Mouse (Mus musculus) left cerebral cortex, adult 18-20 months (tissue): Measurements from ENCODE around the gene Emx1. TPM values are rescaled to one million over a fixed set of nuclear protein-coding genes. Genes with fewer than 3 reads are reported as not detected.
"Not testable (repeated sequence)": the region's sequence is repeated elsewhere in the genome, so short reads cannot be mapped to it uniquely, and the experiment has no call there.

ENCODE experiments used
- DNase-seq, 2 experiments: peaks; one replicate each; pipeline ENCODE4 v3.0.0; 2021 to 2022; ENCODE audit warnings: low spot score in 2 of 2, mixed read lengths in 1 of 2
- long read RNA-seq, 2 experiments: library from polyadenylated mRNA; stranded (forward); transcript quantifications; one replicate each; pipeline ENCODE4 v2.0.0; 2021
- total RNA-seq, 2 experiments: library from RNA; stranded (reverse); gene quantifications; 2 replicates each; pipeline ENCODE4 v1.2.3; 2021

Gene Emx1
- 10 to 100 TPM; 32.5 to 42.6 TPM for total RNA-seq
- long read RNA-seq, experiment 1, transcript Emx1-201 (3 exons, 1,561 nt), result major isoform, 29 of 30 reads
- long read RNA-seq, experiment 1, partial matches to known transcripts, result 0 of 30 reads
- long read RNA-seq, experiment 1, other reads (novel, unspliced or antisense), result 1 of 30 reads
- long read RNA-seq, experiment 2, transcript Emx1-201 (3 exons, 1,561 nt), result major isoform, 15 of 18 reads
- long read RNA-seq, experiment 2, partial matches to known transcripts, result 0 of 18 reads
- long read RNA-seq, experiment 2, other reads (novel, unspliced or antisense), result 3 of 18 reads

DNA sequence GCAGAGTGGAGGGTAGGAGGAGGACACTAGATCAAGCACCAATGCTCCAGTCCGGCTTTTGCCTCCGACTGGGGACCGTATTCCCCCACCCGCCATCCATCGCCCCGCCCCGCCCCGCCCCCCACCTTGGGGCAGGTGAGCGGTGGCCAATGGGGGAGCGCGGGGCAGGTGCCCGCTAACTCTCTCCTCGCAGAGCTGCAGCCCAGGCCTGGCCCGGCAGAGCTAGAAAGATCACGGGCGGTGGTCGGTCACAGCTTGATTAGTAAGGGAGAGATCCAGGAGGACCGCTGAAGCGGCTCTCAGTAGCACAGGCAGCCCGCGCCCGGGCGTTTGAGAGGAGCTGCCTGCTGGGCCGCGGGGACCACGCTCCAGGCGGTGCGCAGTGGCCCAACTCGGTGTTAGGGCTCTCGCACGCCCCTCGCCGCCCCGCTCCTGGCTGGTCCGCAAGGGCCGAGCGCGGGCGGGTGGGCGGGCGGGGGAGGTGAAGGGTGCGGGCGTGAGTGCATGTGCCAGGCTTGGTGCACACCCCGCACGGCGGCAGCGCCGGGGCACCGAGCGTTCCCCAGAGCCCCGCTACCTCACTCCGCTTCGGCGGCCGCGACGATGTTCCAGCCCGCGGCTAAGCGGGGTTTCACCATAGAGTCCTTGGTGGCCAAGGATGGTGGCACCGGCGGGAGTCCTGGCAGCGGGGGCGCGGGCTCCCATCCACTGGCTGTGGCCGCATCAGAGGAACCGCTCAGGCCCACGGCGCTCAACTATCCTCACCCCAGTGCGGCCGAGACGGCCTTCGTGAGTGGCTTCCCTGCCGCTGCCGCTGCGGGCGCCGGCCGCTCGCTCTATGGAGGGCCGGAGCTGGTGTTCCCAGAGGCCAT is at the start of gene Emx1:
Gene Emx1, plus strand, starts transcription at position 99 of the 872 bp plus-strand sequence.
- DNase-seq, result peak; percentile 75 to 79

DNA sequence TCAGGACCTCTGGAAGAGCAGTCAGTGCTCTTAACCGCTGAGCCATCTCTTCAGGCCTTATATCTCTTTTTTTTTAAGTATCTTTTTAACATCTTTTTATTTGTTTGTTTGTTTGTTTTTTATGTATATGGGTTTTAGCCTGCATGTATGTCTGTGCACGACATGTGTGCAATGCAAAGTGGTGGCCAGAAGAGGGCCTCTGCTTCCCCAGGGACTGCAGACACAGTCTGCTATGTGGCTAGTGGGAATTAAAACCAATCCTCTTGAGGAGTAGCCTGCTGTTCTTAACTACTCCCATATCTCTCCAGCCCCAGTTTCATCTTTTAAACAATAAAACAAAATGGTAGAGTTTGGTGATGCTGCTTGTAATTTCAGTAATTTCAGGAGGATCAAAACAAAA is 47.7 kb upstream of the Emx1 start:
- DNase-seq, result no peak

DNA sequence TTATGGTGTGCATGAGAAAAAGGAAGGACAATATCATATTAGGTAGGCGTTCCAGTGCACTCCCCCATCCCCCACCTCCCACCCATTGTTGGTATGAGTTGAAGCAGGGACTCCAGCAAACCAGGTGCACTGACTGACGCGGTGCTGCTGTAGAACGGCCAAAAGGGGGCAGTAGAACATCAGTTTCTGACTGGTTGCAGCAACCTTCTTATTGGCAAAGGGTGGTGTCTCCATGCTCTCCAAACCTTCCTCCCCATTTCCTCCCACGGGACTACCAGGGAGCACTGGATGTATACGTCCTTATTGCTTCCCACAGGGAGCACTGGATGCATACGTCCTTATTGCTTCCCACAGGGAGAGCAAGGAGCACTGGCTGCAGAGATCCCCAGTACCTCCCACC is 46.2 kb upstream of the Emx1 start:
- DNase-seq, result peak; percentile 51 to 60

DNA sequence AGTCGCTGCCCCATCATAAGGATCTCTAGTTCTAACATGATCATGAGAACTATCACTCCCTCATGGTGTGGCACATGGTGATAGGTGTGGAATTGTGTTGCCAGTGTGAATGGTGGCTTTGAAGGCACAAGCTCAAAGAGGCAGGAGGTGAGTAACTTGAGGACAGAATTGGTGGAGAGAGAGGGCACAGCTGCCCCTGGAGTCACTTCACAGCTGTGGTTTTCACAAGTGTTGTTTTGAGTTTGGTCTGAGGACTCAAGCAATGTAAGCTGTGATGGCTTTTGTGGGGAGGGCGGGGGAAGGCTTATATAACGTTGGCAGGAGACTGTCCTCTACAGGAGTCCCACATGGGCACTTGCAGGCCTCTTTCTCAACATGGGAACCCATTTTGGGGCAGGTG is 42.8 kb upstream of the Emx1 start:
- DNase-seq, result no peak

DNA sequence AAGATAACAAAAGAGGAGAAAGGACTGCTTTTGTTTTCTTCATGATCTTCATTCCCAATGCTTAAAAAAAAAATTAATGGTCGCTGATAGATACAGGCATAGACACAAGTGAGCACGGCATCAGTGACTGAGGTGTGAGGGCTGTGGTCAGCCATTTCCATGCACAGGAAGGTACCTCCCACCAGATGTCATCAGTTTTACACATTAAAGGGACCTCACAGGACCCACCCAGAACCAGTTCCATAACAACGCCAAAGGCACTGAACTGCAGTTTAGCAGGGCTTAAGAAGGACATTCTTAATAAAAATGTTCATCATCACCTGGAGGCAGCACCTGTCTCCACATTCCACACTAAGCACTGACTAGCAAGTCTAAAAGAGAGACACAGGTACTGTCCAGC is 39.6 kb upstream of the Emx1 start:
- no peak for DNase-seq

DNA sequence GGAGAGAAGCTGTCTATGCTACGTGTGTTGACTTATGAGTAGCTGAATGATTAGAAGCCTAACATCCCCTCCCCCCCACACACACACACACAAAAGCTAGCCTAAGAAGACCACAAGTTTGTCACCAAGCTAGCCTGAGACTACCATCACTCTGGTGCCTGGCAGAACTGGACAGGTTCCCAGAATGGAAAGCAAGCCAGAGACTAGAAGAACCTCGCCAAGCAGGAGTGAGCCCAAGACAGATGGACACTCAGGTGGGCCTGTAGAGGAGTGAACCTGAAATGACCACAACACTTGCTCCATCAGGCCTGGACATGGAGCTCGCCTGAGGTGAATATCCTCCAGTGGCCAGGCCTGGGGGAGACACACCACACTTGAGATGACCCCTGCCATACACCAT is 36.9 kb upstream of the Emx1 start:
- no peak for DNase-seq

DNA sequence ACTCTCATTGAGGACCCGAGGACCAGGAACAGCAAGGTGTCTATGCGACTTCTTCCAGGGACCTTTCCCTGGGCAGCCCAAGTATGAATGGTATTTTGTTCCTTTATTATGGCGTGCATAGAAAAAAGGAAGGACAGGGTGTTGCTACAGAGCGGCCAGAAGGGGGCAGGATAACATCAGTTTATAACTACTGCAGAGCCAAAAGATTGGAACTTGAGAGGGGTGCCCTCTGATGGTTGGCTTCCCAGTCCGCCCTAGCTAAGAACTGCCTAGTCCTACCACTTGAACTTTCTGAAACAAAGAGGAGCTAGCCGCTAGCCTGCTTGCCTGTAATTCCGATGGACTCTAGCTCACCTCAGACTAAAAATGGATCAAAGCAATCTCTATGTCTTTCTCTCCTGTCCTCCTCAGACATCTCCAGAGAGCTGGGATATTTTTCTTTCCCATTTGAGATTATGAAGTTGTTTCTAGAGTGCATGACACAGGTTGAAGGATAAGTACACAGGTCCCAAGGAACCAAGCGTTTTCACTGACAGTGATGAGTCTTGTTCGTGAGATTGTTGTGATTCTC is 33.2 kb upstream of the Emx1 start:
- peak; percentile 76 to 82 for DNase-seq

DNA sequence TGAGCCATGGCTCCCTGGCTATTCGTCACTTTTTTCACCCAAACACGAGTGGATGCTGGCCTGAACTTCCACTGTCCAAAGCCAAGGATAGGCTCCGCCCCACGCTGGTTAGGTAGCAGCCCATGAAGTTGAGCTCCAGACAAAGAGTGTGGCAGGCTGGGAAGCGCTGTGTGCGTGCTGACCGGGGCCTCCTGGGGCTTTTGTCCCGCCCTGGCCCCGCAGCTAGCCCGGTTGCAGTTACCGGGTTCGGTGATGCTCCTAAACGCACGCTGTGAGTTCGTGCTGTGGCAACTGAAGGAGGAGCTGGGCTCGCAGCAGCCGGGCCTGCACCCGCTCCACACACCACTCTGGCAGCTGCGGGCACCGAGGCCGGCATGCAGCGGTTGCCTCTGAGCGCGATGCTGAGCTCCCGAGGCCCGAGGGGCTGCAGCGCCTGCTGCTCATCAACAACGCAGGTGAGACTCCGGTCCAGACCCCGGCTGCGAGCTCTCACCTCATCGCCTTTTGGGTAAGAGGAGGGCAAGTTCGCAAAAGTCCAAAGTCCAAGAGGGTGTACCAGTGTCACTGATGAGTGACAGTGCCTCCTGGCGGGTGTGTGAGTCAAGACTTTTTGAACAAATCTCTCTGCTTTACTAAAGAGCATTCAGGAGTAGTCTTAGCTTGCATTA is 32.2 kb upstream of the Emx1 start:
- DNase-seq, result peak in 1 of 2 experiments; percentile 15

DNA sequence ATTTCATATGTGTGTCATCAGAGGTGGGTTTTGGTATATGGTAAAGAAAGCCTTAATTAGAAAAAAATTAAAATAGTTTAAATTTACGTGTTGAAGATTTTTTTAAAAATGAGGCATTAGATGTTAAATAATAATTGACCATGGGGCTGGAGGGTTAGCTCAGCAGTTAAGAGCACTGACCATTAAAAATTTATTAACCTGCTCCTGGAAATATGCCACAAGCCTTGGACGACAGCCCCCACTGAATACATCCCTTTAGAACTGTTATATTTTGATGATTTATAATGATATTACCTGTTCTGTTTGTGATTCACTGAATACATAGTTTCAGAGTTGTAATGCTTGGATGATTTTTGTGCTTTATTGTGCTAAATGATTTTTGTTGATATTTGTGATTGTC is 30.7 kb upstream of the Emx1 start:
- not testable (repeated sequence) for DNase-seq

DNA sequence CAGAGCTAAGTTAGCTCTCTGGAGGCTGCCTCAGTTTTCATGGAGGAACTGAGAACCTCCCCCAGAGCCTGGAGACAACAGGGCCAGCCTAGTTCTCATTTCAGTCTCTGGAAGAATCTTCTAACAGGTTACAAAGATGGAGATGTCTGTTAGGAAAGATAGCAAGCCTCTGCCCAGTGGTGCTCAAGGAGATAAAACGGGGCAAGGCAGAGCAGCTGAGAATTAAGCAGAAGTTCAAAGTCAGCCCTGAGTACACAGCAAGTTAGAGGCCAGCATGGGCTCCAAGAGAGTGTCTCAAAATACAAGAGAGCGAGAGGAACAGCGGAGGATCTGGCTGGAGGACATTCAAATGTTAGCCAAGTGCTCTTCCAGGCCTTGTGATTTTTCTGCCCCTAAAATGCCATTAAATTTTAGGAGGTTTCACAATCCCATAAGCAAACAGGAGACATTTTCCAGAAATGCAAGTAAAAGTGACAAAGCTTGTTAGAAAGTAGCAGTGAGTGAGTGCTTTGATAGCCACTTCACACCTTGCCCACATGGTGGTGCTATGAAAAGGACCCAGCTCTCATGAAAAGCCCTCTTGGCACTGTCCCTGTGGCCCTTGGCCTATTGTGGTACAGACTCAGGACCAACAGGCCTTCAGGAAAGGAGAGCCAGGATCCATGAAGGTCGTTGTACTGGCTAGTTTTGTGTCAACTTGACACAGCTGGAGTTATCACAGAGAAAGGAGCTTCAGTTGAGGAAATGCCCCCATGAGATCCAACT is 29.0 kb upstream of the Emx1 start:
- DNase-seq, result not testable (repeated sequence)

DNA sequence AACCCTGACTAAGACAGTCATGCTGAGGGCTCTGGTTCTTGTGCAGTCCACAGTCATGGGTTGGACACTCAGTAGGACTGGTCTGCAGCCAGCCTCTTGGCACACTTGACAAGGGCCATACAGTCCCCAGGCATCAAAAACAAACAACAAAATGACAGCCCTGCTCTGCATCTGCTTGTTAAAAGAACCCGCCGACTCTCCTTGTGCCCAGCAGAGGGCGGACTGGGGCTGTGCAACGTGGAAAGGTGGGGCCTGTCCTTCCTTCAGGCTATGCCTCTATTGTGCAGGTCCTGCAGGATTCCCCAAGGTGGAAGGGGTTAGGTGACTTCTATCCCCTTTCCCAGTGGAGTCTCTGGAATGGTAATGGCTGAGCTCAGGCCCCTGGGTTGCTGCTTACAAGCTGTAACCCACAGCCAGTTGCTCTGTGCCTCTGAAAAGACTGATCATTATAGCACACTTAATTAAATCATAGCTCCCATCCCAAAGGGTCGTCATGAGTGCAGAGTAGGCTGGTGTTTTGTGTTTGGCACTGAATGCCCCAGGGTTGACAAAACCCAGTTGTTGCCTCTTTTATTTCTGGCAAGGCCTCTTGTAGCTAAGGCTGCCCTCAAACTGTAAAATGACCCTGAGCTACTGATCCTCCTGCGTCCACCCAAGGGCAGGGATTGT is 28.0 kb upstream of the Emx1 start:
- DNase-seq, result peak; percentile 62 to 71

DNA sequence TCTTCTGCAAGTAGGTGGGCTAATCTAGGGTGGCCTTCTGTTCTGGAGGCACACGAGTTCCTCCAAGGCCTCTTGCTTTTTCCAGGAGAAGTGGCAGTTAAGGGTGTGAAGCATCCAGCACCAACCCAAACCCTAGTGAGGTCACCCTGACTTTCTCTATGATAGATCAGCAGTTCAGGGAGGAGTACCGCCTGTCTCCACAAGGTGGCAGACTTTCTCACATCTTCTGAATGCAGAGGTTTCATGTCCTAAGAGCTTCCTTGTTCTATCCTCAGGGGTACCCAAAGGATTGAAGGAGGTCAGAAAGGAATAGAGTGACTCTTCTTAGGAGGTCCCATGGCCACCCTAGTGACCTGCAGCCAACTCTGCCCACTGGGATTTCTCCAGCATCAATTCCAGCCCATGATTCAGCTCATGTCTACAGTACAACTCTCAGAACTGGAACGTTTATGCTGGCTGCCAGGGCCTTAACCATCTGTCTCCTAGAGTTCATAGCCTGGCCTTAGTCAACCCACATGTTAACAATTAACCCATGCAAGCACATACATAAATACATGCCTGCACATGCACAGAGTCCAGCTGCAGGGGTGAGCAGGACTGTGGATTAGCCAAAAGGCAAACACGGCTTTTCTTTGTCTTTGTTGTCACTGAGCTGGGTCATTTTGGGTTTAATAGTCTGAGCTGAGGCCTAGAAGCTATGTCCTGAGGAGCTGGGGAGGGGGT is 26.9 kb upstream of the Emx1 start:
- peak; percentile 66 to 82 for DNase-seq

DNA sequence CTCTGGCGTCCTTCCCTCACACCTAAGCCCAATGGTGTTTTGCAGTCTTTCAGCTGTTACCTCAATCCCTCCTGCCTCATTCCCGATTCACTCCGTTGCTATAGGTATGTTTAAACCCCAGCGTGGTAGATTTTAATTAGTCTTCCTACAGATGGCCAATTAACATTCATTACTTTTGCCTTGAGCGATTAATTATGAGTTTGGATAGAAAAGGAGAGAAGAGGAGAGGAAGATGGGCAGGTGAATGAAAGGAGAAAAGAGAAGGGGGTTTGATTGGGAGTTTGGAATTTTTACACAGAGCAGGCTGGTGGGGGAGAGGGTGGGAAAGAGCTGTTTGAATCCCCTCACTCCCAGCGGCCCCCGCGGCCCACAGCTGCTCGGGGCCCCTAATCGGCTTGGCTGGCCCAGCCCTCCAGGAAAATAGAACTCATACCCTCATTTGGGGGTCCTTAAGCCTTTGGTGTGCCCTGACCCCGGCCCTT is 21.8 kb upstream of the Emx1 start:
- DNase-seq, result no peak

DNA sequence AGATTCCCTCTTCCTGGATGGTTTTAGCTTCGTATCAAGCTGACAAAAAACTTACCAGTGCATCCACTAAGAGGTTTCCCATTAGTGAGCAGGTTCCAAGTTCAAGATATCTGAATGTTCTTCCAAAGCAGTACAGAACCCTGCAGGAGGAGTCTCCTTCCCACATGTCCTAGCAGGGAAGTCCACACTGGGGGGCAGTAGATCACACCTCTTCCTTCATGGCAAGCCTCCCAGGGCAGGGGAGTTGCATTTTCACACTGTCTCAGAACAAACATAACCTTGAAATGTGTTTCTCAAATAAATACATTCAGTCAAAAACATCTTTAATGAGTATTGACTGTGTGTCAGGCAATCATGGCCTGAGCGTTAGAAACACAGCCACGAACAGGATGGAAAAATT is 7.7 kb upstream of the Emx1 start:
- no peak for DNase-seq

DNA sequence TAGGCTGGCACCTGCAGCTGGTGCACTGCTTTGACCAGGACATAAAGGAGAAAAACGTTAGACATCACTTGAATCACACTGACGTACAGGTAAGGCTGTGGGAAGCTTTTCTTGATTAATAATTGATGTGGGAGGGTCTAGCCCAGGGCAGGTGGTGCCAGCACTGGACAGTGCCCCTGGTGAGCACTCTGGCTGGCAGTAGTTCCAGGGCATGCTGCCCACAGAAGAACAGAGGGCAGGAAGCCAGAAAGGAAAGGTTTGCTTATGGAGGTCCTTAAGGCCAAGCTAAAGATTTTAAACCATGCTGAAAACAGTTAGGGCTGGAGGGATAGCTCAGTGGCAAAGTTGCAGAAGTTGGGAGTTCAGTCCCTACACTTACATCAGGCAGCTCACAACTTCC is 7.2 kb upstream of the Emx1 start:
- DNase-seq, result no peak

DNA sequence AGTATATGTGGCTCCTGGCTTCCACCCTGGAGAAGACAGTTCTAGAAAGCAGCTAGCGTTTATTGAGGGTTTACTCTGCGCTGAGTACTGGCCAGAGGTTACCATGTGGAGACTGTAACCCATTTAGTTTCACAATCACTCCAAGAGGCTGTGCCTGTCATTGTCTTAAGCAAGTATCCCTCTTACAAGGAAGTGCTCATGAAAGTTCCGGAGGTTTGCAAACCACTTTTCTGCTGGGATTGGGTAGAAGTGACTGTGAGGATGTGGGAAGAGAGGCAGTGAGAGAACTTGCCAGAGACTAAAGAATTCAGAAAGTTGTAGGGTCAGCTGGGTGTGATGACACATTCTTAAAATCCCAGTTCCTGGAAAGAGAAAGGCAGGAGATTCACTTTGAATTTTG is 3.3 kb upstream of the Emx1 start:
- no peak for DNase-seq

DNA sequence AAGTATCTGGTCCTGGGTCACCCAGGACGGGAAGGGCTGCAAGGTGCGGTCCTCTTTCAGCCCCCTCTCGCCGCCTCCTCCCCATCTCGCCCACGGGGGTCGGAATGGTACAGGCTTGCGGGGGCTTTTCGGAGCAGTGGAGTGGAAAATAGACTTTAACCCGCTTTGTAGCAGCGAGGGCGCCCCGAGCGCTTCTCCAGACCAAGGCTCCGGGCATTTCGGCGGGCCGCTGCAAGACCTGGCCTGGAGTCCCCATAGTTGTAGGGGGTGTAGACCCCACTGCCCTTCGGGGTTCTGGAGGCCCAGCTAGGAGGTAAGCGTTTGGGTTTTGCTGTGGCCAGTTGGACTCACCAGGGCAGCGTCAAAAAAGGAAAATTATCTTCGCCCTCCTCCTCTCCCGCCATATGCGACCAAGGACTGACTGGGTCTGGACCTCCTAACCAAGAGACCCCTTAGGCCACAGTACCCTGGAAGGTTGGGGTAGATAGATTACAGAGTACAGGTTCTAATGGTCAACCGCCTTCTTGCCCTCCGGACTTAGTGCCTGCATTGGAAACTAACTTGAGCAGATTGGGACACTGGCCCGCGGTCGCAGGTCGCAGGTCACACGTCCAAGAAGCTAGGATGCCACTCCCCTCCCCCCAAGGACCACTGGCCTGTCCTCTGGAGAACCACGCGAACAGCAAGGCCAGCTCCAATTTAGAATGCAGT is 1.1 kb upstream of the Emx1 start:
- no peak for DNase-seq

DNA sequence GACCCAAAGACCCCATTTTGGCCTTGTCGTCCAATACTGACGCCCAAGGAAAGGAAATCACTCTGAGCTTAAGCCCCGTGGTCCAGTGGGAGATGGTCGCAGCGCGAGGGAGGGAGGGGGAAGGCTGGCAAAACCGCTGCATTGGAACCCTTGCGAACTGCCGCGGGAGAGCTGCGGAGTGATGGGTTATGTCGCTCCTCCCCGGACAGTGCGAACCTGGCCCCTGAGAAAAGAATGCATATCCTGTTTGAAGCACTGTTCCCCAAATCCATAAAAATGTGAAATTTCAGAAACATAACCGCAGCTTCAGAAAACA is 536 bp upstream of the Emx1 start:
- no peak for DNase-seq
